Mouse (Mus musculus) cerebellum, adult 2 months (tissue): ENCODE data around the gene Cchcr1.

Source experiments
- CTCF ChIP-seq: fragments of 200-500 bp; IDR thresholded peaks from 2 replicates; pipeline ENCODE4 v1.5.1; 2011; ENCODE audit warnings: low read depth, mild to moderate bottlenecking, control low read depth, low read length, moderate library complexity, borderline replicate concordance; ENCODE audit not compliant: insufficient read depth
- POLR2A ChIP-seq: fragments of 200-500 bp; IDR thresholded peaks from 2 replicates; pipeline ENCODE4 v1.6.1; 2011; ENCODE audit warnings: low read length, control low read depth, borderline replicate concordance; ENCODE audit not compliant: insufficient read depth

DNA sequence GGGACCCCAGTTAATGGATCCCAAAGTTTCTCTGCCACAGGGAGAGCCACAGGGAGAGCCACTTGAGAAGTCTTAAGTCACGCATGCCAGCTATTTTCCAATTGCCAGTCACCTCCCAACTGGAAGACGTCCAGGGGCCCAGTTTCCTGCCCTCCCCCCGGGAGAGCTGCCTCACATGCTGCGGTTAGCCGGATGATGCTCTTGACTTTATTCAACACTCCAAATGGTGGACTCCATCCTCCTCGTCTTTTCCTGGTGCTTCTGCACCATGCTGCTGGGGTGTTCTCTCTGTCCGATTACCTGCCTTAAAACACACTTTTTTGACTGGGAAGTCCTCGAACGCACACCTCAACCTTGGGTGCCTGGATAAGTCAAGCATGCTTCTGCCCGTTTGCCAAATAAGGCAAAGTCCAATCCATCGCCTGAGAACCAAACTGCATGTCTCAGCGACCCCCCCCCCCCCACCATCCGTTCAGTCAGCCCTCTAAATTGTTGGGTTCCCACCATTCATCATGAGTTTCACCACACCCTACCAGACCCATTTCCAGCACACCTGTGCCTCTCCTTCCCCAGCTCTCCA is 39.4 kb downstream of the Cchcr1 start:
- TF ChIP-seq CTCF (no peak), POLR2A (no peak)
